ENCODE assay signal across 13 mouse cellular contexts in the genomic region with DNA sequence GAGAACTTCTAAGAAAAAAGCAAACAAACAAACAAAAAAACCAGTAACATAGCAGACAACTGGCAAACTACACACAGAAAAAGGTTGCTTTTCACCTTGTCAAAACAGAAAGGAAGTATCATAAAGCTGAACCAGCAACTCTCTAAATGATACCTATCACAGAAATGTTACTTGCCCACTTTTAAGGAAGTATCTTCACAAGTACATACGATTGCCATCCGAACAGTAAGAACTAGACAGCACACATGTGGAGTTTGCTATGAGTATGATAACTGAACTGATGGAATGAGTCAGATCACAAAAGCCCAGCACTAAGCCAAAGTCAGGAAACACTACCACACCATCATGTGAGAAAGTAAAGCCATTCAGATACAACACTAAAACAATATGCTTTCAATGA.
"Had no signal": no experiment of that assay in that cellular context is flagged by ENCODE, and none has a peak within 500 bp of the region (broad histone marks: within the 10 kb centered on the region; RNA-seq: fewer than 3 reads in every experiment).

No protein-coding gene starts in this region.

- H3K9me3 ChIP-seq: limb, embryonic 15.5 days; liver, embryonic 13.5 days; lung, embryonic 15.5 days; midbrain, embryonic 12.5 days had no signal

- H3K9ac ChIP-seq: limb, embryonic 15.5 days; liver, embryonic 13.5 days; liver, postnatal 0 days; lung, embryonic 15.5 days; midbrain, embryonic 12.5 days had no signal

- H3K36me3 ChIP-seq: lung, embryonic 15.5 days; midbrain, embryonic 12.5 days had no signal

- H3K27ac ChIP-seq: limb, embryonic 15.5 days; liver, embryonic 13.5 days; lung, embryonic 15.5 days; macrophage; midbrain, embryonic 12.5 days; stomach, postnatal 0 days had no signal

- DNase-seq: kidney, postnatal 25 days; layer of hippocampus, adult 9-11 months; layer of hippocampus, postnatal 36 days; liver, embryonic 13.5 days; liver, postnatal 0 days; lung, postnatal 14 days; right cerebral cortex, postnatal 14 days; thymus, postnatal 14 days had no signal

- H3K27me3 ChIP-seq: limb, embryonic 15.5 days; liver, embryonic 13.5 days; lung, embryonic 15.5 days; midbrain, embryonic 12.5 days had no signal

- H3K4me1 ChIP-seq: limb, embryonic 15.5 days; lung, embryonic 15.5 days; midbrain, embryonic 12.5 days had no signal

- H3K4me3 ChIP-seq: limb, embryonic 15.5 days; liver, embryonic 13.5 days; lung, embryonic 15.5 days; midbrain, embryonic 12.5 days had no signal
